Mouse (Mus musculus) bone marrow macrophage, adult 2 months (primary cell): ENCODE results near the gene Tmem165. TPM values are rescaled to one million over a fixed set of nuclear protein-coding genes. Genes with fewer than 3 reads are reported as not detected.
A peak's percentile ranks its signal among the peaks of the same experiment; 100 is the strongest.

Experiments
- H3K27ac ChIP-seq: 2 replicates; pipeline ENCODE4 v1.5.1; 2012; ENCODE audit warnings: low read depth, low read length; ENCODE audit not compliant: insufficient read depth
- H3K4me1 ChIP-seq: 2 replicates; pipeline ENCODE4 v1.6.1; 2012; ENCODE audit warnings: low read length; ENCODE audit not compliant: control insufficient read depth, insufficient read depth
- H3K4me3 ChIP-seq: 2 replicates; pipeline ENCODE4 v1.5.1; 2012; ENCODE audit warnings: mild to moderate bottlenecking, low read length, moderate library complexity; ENCODE audit not compliant: insufficient read depth
- CTCF ChIP-seq: IDR thresholded peaks from 2 replicates; pipeline ENCODE4 v1.5.1; 2012; ENCODE audit warnings: low read depth, mild to moderate bottlenecking, low read length, moderate library complexity
- POLR2A ChIP-seq: IDR thresholded peaks from 2 replicates; pipeline ENCODE4 v1.6.1; 2012; ENCODE audit warnings: mild to moderate bottlenecking, low read depth, low read length, borderline replicate concordance
- polyA plus RNA-seq: library from polyadenylated mRNA; stranded (reverse); fragments of >200 nt; gene quantifications from 2 replicates; pipeline ENCODE4 v1.2.4, GENCODE M21; 2012; ENCODE audit not compliant: missing spikeins, insufficient read depth, insufficient read length

Tmem165 gene
- 56.9 and 60.9 TPM in 2 replicates for polyA plus RNA-seq

DNA sequence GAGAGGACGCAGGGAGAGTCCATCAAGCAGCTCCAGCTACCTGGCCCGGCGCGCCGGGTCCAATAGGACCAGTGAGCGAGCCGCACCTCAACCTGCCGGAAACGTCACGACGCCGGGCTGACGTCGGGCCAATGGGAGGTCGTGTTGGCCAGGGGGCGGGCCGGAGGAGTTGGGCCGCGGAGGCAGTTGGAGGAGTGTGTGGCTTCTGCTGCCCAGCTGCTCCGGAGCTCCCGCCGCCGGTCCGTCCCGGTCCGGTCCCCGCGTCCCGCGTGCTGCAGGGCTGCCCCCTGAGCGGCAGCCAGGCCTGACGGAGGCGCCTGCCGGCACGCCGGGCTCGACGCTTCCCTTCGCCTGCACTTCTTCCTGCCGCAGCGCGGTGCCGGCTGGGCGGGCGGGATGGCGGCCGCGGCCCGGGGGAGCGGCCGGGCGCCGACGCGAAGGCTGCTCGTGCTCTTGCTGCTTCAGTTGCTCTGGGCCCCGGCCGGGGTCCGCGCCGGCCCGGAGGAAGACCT, at the start of gene Tmem165:
Gene Tmem165 (plus strand): TSS at position 131 of the 512 bp plus-strand sequence.
- H3K4me3 ChIP-seq, result peak within 1 kb of the TSS; percentile 88
- TF ChIP-seq CTCF (no peak), POLR2A (no peak)
- peaks cover 40% of the 10 kb centered on the region for H3K4me1 ChIP-seq
- peak within 1 kb of the TSS; percentile 34 for H3K27ac ChIP-seq

DNA sequence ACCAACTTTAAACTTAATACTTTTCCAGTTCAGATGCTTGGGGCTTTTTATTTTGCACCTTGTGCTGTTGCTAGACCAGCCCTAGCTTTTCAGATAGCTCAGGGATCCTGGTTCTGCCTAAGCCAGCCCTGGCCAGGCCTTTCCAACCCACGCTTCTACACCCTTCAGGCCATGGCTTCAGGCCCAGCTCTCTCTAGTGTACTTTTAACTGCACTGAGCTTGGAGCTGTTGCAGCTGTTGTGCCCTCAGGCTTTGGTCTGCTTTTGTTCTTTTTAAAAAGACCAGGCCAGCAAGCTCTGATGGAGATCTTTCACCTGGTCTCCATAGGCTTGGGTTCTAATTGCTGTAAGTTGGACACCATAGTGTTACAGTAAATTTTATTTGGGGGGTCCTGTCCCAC, 48.0 kb upstream of the Tmem165 start:
- TF ChIP-seq CTCF (no peak), POLR2A (no peak)
- H3K4me3 ChIP-seq, result no peak overlapping the region
- peaks cover 26% of the 10 kb centered on the region for H3K4me1 ChIP-seq
- H3K27ac ChIP-seq, result no peak overlapping the region

DNA sequence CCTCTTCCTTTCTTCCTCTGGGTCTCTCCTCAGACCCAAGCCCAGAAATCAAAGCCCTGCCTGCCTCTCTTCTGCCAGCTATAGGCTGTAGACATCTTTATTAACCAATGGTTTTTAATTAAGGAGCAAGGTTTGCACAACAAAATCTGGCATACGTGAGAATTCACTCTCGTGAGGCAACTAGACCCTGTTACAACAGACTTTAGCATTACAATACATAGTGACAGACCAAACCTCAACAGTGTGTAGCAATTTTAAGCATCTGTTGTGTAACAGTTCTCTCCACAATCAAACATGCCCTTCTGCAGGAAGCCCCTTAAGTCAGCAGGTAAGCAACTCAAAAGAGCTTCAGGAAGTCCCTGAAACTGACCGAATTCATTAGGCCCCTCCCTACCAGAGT, 47.4 kb upstream of the Tmem165 start:
- Histone ChIP-seq H3K4me1 (peaks cover 26% of the 10 kb centered on the region), H3K4me3 (no peak overlapping the region), H3K27ac (peak overlapping the region; percentile 22; the same call in 1 of the 2 replicates)
- TF ChIP-seq CTCF (no peak), POLR2A (no peak)

DNA sequence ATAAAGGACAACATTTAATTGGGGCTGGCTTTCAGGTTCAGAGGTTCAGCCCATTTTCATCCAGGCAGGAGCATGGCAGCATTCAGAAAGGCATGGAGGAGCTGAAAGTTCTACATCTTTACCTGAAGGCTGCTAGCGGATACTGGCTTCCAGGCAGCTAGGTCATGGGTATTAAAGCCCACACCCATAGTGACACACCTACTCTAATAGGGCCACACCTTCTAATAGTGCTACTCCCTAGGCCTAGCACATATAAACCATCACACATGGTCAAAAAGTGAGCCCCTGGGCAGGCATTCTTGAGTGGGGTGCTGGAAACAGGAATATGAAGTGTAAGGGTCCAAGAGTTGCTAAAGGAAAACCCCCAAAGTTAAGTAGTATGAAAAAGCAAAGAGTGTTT, 46.1 kb upstream of the Tmem165 start:
- Histone ChIP-seq H3K4me3 (no peak overlapping the region), H3K27ac (no peak overlapping the region), H3K4me1 (peaks cover 34% of the 10 kb centered on the region)
- TF ChIP-seq CTCF, result no peak
- TF ChIP-seq POLR2A, result no peak

DNA sequence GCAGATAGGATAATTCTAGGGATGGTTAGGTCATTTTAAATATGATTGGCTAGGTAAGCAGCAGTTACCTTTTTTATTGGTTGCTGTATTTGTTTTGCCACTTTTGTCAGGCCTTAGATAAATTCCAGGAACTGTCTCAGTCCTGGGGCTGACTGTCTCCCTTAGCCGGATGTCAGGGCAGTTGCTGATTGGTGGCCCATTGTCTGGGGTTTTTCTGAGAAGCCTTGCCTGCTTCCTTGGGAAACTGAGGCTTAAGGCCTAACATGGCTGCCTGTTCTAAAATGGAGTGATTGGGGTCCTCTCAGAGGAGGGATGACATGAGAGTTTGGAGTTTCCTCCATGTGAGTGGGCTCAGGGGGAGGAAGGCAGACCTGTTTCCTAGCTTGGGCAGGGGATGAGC, 45.6 kb upstream of the Tmem165 start:
- H3K4me3 ChIP-seq, result no peak overlapping the region
- no peak overlapping the region for H3K27ac ChIP-seq
- TF ChIP-seq POLR2A, result no peak
- no peak for TF ChIP-seq CTCF
- peaks cover 34% of the 10 kb centered on the region for H3K4me1 ChIP-seq

DNA sequence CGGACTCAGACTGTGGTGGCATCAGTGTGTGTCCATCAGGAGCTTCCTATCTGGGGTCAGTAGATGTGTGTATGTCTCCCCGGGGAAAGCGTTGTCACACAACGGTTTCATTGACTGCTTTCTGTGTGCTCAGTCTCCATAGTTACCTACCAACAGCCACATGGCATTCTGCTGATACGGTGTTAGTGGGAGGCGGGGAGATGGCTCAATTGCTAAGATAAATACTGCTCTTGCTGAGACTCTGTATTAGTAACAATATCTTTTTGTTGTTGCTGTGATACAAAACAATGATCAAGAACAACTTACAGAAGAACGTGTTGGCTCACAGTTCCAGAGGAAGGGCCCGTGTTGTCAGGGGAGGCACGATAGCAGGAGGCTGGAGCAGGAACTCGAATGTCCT, 45.2 kb upstream of the Tmem165 start:
- TF ChIP-seq POLR2A, result no peak
- no peak for TF ChIP-seq CTCF

DNA sequence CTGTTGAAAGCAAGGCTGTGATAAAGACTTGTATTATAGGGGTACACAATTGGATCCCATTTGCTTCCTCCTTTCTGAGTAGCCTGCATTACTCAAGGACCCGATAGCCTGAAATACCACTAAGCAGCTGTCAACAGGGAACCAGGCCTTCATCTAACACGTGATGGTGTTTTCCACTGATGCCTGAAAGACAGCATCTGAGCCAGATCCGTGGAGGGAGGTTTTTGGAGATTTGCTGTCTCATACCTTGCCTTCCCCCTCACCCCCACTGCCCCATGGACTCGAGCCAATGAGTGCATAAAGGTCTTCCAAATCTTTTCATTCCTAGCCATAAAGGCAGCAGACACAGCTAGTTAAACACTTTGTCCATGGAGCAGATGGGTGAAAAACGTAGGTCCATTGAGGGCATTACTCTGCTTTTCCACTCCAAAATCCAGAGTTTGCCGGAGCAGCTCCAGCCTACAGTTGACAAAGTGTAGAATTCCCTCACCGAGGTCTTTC, 44.5 kb upstream of the Tmem165 start:
- no peak for TF ChIP-seq POLR2A
- TF ChIP-seq CTCF, result no peak
- peak overlapping the region; percentile 19; the same call in 1 of the 2 replicates for H3K27ac ChIP-seq
- H3K4me1 ChIP-seq, result peaks cover 43% of the 10 kb centered on the region
- no peak overlapping the region for H3K4me3 ChIP-seq

More for the DNA sequence above, 45.2 kb upstream of the Tmem165 start:
- no peak overlapping the region for H3K27ac ChIP-seq
- no peak overlapping the region for H3K4me3 ChIP-seq
- H3K4me1 ChIP-seq, result peaks cover 38% of the 10 kb centered on the region

DNA sequence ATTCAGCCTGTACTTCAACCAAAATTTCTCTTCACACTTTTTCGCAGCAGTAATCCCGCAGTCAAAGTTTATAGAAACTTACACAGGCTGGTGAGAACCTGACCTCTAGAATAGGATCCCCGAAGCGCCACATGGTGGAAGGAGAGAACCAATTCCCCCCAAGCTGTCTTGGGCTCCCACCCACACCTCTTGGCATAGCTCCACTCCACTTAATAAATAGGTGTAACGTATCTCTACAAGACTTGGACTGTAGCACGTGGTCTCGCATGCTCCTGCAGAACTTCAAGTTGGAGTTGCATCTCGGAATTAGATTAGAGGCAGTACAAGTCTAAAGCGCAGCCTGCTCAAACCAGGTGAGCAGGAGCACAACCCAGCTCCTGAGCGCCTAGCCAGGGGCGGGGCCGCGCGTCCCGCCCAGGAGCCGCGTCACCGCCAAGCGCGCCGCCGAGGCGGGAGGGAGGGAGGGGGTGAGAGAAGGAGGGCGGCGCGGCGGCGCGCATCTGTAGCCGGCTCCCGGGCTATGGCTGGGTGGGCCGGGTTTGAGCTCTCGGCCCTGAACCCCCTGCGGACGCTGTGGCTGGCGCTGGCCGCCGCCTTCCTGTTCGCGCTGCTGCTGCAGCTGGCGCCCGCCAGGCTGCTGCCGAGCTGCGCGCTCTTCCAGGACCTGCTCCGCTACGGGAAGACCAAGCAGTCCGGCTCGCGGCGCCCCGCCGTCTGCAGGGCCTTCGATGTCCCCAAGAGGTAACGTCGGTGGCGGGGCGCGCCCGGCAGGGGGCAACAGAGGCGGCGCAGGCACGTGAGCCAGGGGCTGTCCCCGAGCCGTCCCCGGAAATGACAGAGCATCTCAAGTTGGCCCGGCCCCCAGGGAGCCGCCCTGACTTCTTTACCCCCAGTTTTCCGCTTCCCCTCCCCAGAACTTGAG, 43.6 kb upstream of the Tmem165 start, which contains the start of gene Srd5a3:
Gene Srd5a3 (plus strand): TSS at position 464 of the 922 bp plus-strand sequence.
- peaks cover 43% of the 10 kb centered on the region for H3K4me1 ChIP-seq
- peak within 1 kb of the TSS; percentile 90 for H3K27ac ChIP-seq
- TF ChIP-seq CTCF (no peak; the same call in 1 of the 2 replicates), POLR2A (0 out of 2 replicates have a peak, but pooled peaks have one; percentile 17)
- peak within 1 kb of the TSS; percentile 75 for H3K4me3 ChIP-seq

DNA sequence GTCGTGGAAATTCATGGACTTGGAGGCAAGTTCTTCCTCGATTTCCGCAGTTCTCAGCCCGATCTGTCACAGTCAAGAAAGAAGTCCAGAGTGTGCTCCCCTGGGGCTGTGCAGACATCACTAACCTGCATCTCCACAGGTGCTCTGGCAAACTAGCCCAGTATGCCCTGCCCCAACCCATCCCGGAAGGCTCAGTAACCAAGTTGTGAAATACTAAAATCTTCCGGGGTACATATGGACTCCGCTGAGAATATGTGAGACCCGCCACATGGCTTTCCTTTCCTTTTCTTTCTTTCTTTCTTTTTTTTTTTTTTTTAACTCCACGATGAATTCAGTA, 43.0 kb upstream of the Tmem165 start:
- Histone ChIP-seq H3K4me3 (peak overlapping the region; percentile 75), H3K4me1 (peaks cover 41% of the 10 kb centered on the region), H3K27ac (peak overlapping the region; percentile 86)
- TF ChIP-seq CTCF (no peak), POLR2A (no peak)

DNA sequence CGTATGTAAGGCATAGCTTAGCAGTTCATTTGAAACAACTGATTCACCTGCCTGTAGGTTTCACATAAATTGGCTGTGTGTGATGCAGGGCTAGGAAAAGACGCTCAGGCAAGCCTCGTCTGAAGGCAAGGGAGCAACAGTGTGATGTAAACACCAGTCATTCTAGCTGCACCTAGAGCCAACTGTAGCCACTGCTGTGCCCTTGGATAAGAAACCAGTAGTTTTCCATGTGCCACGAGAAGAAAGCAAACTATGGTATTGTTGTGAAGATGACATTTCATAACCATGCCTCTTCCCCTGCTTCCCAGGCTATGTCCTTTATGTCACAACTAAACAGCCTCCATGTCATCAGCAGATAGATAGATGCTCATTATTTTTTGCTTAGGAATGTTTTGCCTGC, 40.3 kb upstream of the Tmem165 start:
- TF ChIP-seq POLR2A (no peak), CTCF (no peak)
- H3K4me3 ChIP-seq, result no peak overlapping the region
- peaks cover 36% of the 10 kb centered on the region for H3K4me1 ChIP-seq
- no peak overlapping the region for H3K27ac ChIP-seq
